16 mouse cellular contexts compared by ENCODE assay signal in genomic region chr16:89954525-89954924, GRCm38 (mm10).
DNase-seq lines count a peak whose midpoint lies in the region; ATAC-seq and TF ChIP-seq lines count a peak whose summit lies in the region.
"Had no signal": no experiment of that assay in that cellular context is flagged by ENCODE, and none has a peak within 500 bp of the region (broad histone marks: within the 10 kb centered on the region; RNA-seq: fewer than 3 reads in every experiment).

No protein-coding gene starts in this region.

- peaks cover 33% of the 10 kb centered on the region for H3K4me1 ChIP-seq in cerebellum, adult 2 months (ENCODE audit: control insufficient read depth, insufficient read depth, low read length)
- H3K4me1 ChIP-seq: liver, embryonic 12.5 days had no signal

- no peak for TF ChIP-seq POLR2A in cerebellum, adult 2 months (IDR thresholded peaks at IDR 0.05; ENCODE audit: borderline replicate concordance, insufficient read depth, low read length)

- peak; percentile 74 for DNase-seq in urinary bladder, postnatal 14 days (ENCODE audit: low spot score)
- no peak for DNase-seq in urinary bladder, adult 2 months (ENCODE audit: low spot score)
- DNase-seq in kidney, adult 18-20 months = peak; percentile 22
- DNase-seq in lung, adult 18-20 months = peak; percentile 41 to 72
- DNase-seq in urinary bladder, postnatal 36 days (ENCODE audit: low spot score in 2 of 2) = peak; percentile 62 to 65
- DNase-seq in cerebellum, adult 2 months = no peak
- no peak for DNase-seq in right cerebral cortex, postnatal 25 days
- DNase-seq: embryo, embryonic 11 days; gastrocnemius, postnatal 25 days; heart, postnatal 4 days; layer of hippocampus, postnatal 36 days had no signal

- no peak overlapping the region for H3K27ac ChIP-seq in cerebellum, adult 2 months (ENCODE audit: insufficient read depth, low read length)
- H3K27ac ChIP-seq: liver, embryonic 12.5 days; midbrain, embryonic 15.5 days had no signal

- WGBS in cerebellum, adult 2 months = 55% methylated on average over 8 of the region's 8 CpGs

- H3K27me3 ChIP-seq in cerebellum, adult 2 months (ENCODE audit: control insufficient read depth, insufficient read depth, low read length) = no peaks in the 10 kb centered on the region
- H3K27me3 ChIP-seq: midbrain, embryonic 15.5 days had no signal

- no peak for ATAC-seq in inflammation-experienced regulatory T-cells, adult 6 months
- ATAC-seq: activated CD4-positive, CD25-positive, alpha-beta regulatory T cell, adult 4 months; CD4-positive, CD25-positive, alpha-beta regulatory T cell, adult 4 months; liver, embryonic 12.5 days; midbrain, embryonic 15.5 days had no signal

- no peak overlapping the region for H3K4me3 ChIP-seq in cerebellum, adult 2 months (replicated peaks; ENCODE audit: insufficient read depth, low read depth, low read length)
- H3K4me3 ChIP-seq: liver, embryonic 12.5 days; midbrain, embryonic 15.5 days had no signal

- no peak for TF ChIP-seq CTCF in cerebellum, adult 2 months (IDR thresholded peaks at IDR 0.05; ENCODE audit: borderline replicate concordance, insufficient read depth, low read depth, low read length)

Comparison
In these comparisons a context has a peak if more than half of its experiments do, and no peak if none do; other contexts are left out.
1. DNase-seq: peak in urinary bladder, postnatal 14 days (single experiment), kidney, adult 18-20 months (single experiment), lung, adult 18-20 months (2 of 2) and urinary bladder, postnatal 36 days (2 of 2); none in urinary bladder, adult 2 months (single experiment), cerebellum, adult 2 months (0 of 2) and right cerebral cortex, postnatal 25 days (single experiment).